ENCODE assay signal across 8 mouse cellular contexts in genomic region chr10:5194671-5195234, GRCm38 (mm10).
A peak's percentile ranks its signal among the peaks of the same experiment; 100 is the strongest.
DNase-seq lines count a peak whose midpoint lies in the region; ATAC-seq lines count a peak whose summit lies in the region.

No protein-coding gene starts in this region.

- no peaks in the 10 kb centered on the region for H3K4me1 ChIP-seq in hindbrain, embryonic 11.5 days (replicated peaks; ENCODE audit: control insufficient read depth, insufficient read depth, low read length)

- no peaks in the 10 kb centered on the region for H3K9me3 ChIP-seq in hindbrain, embryonic 11.5 days (ENCODE audit: control insufficient read depth, low read length)

- peak; percentile 99 for ATAC-seq in hindbrain, embryonic 11.5 days (ENCODE audit: low FRiP score)

- 0% methylated on average over 13 of the region's 13 CpGs for WGBS in hindbrain, embryonic 11.5 days

- peak overlapping the region; percentile 45 for H3K4me3 ChIP-seq in hindbrain, embryonic 11.5 days (ENCODE audit: low read depth, low read length)

- H3K27me3 ChIP-seq in hindbrain, embryonic 11.5 days (ENCODE audit: control insufficient read depth, insufficient read depth, low read length) = no peaks in the 10 kb centered on the region

- peak overlapping the region; percentile 53 for H3K9ac ChIP-seq in hindbrain, embryonic 11.5 days (ENCODE audit: low read depth, low read length)

- no peaks in the 10 kb centered on the region for H3K36me3 ChIP-seq in hindbrain, embryonic 11.5 days (ENCODE audit: control insufficient read depth, insufficient read depth, low read length)

- DNase-seq in MN1 (ENCODE audit: low spot score) = peak; percentile 89
- peak; percentile 92 for DNase-seq in cerebellum, adult 9-11 months
- peak; percentile 49 to 79 for DNase-seq in frontal cortex, adult 2 months (ENCODE audit: extremely low spot score in 1 of 2, low spot score in 1 of 2)
- DNase-seq in hindbrain, embryonic 11.5 days (ENCODE audit: low spot score) = peak; percentile 78
- DNase-seq in layer of hippocampus, postnatal 25 days (ENCODE audit: extremely low spot score in 1 of 2, low spot score in 1 of 2) = peak; percentile 31 to 56
- peak; percentile 47 for DNase-seq in lung, postnatal 14 days
- peak; percentile 63 for DNase-seq in ovary, postnatal 36 days (ENCODE audit: low spot score)
- DNase-seq in thymus, postnatal 14 days = peak; percentile 87

- H3K27ac ChIP-seq in hindbrain, embryonic 11.5 days (ENCODE audit: low read depth, low read length) = peak overlapping the region; percentile 48

- peak overlapping the region; percentile 50 for H3K4me2 ChIP-seq in hindbrain, embryonic 11.5 days (replicated peaks; ENCODE audit: low read depth, low read length)

Comparison
In these comparisons a context has a peak if more than half of its experiments do, and no peak if none do; other contexts are left out.
1. Peak in every context shown above with its lines: DNase-seq, ATAC-seq, H3K4me3 ChIP-seq and H3K27ac ChIP-seq.